In genomic region chr10:80700732-80701131, GRCm38 (mm10) we compare ENCODE assay signal across 8 mouse cellular contexts. TPM values are rescaled to one million over a fixed set of nuclear protein-coding genes. Genes with fewer than 3 reads are reported as not detected.
DNase-seq lines count a peak whose midpoint lies in the region; ATAC-seq and TF ChIP-seq lines count a peak whose summit lies in the region.

No protein-coding gene starts in this region.

- TF ChIP-seq POLR2A in bone marrow, adult 2 months (IDR thresholded peaks at IDR 0.05; ENCODE audit: borderline replicate concordance, control insufficient read depth, low read depth, low read length): peak; percentile 13; the same call in 1 of the 2 replicates

- ATAC-seq in kidney, postnatal 0 days (replicated peaks; ENCODE audit: low FRiP score, low read depth): no peak
- no peak for ATAC-seq in intestine, embryonic 14.5 days (replicated peaks; ENCODE audit: low FRiP score, low TSS enrichment, low read depth)
- ATAC-seq in neural tube, embryonic 13.5 days (ENCODE audit: low read depth): no peak

- WGBS in kidney, postnatal 0 days: 36% methylated on average over 4 of the region's 4 CpGs
- under 1% methylated on average over 4 of the region's 4 CpGs for WGBS in bone marrow, adult 2 months
- WGBS in intestine, embryonic 14.5 days: 37% methylated on average over 4 of the region's 4 CpGs
- 47% methylated on average over 4 of the region's 4 CpGs for WGBS in neural tube, embryonic 13.5 days

- peaks cover 38% of the 10 kb centered on the region for H3K4me1 ChIP-seq in kidney, postnatal 0 days (replicated peaks; ENCODE audit: insufficient read depth, low read length)
- H3K4me1 ChIP-seq in bone marrow, adult 2 months (ENCODE audit: control insufficient read depth, insufficient read depth, low read length): peaks cover 20% of the 10 kb centered on the region
- H3K4me1 ChIP-seq in intestine, embryonic 14.5 days (replicated peaks; ENCODE audit: control insufficient read depth, insufficient read depth, low read length): peaks cover 26% of the 10 kb centered on the region
- H3K4me1 ChIP-seq in neural tube, embryonic 13.5 days (replicated peaks): peaks cover 63% of the 10 kb centered on the region

- no peaks in the 10 kb centered on the region for H3K9me3 ChIP-seq in kidney, postnatal 0 days (replicated peaks; ENCODE audit: low read length)
- H3K9me3 ChIP-seq in intestine, embryonic 14.5 days (ENCODE audit: control insufficient read depth, low read length): no peaks in the 10 kb centered on the region
- no peaks in the 10 kb centered on the region for H3K9me3 ChIP-seq in neural tube, embryonic 13.5 days

- 0 out of 2 replicates have a peak, but pooled peaks cover 4% of the 10 kb centered on the region for H3K36me3 ChIP-seq in kidney, postnatal 0 days (ENCODE audit: insufficient read depth, low read length)
- H3K36me3 ChIP-seq in intestine, embryonic 14.5 days (ENCODE audit: control insufficient read depth, insufficient read depth, low read length): 0 out of 2 replicates have a peak, but pooled peaks cover 4% of the 10 kb centered on the region
- peaks cover 8% of the 10 kb centered on the region for H3K36me3 ChIP-seq in neural tube, embryonic 13.5 days

- DNase-seq in kidney, postnatal 0 days (ENCODE audit: low spot score): no peak
- DNase-seq in kidney, postnatal 36 days: no peak
- no peak for DNase-seq in intestine, embryonic 14.5 days (ENCODE audit: low spot score)
- DNase-seq in c-Kit-positive CD71-positive TER-119-positive erythroid progenitor cells, embryonic 14.5 days (ENCODE audit: low spot score): no peak
- DNase-seq in kidney, postnatal 4 days: no peak
- DNase-seq in kidney, adult 11 months: no peak

- H3K4me3 ChIP-seq in kidney, postnatal 0 days (replicated peaks; ENCODE audit: low read depth, low read length): peak overlapping the region; percentile 57
- H3K4me3 ChIP-seq in bone marrow, adult 2 months (replicated peaks; ENCODE audit: control insufficient read depth, low read depth, low read length): peak overlapping the region; percentile 85
- H3K4me3 ChIP-seq in intestine, embryonic 14.5 days (ENCODE audit: low read depth, low read length): peak overlapping the region; percentile 63
- H3K4me3 ChIP-seq in neural tube, embryonic 13.5 days: peak overlapping the region; percentile 73

- peak overlapping the region; percentile 78 for H3K4me2 ChIP-seq in kidney, postnatal 0 days (ENCODE audit: low read length)
- H3K4me2 ChIP-seq in intestine, embryonic 14.5 days (ENCODE audit: low read length): peak overlapping the region; percentile 69
- H3K4me2 ChIP-seq in neural tube, embryonic 13.5 days: peak overlapping the region; percentile 83

- H3K9ac ChIP-seq in kidney, postnatal 0 days (ENCODE audit: low read depth, low read length): no peak overlapping the region
- H3K9ac ChIP-seq in intestine, embryonic 14.5 days (ENCODE audit: low read length): peak overlapping the region; percentile 59
- peak overlapping the region; percentile 83 for H3K9ac ChIP-seq in neural tube, embryonic 13.5 days

- no peak overlapping the region for H3K27ac ChIP-seq in kidney, postnatal 0 days
- peak overlapping the region; percentile 94; the same call in 1 of the 2 replicates for H3K27ac ChIP-seq in bone marrow, adult 2 months (ENCODE audit: control insufficient read depth, insufficient read depth, low read depth, low read length, poor library complexity)
- no peak overlapping the region for H3K27ac ChIP-seq in intestine, embryonic 14.5 days (ENCODE audit: low read depth)
- no peak overlapping the region for H3K27ac ChIP-seq in neural tube, embryonic 13.5 days (replicated peaks)

- H3K27me3 ChIP-seq in kidney, postnatal 0 days (ENCODE audit: insufficient read depth, low read length): no peaks in the 10 kb centered on the region
- H3K27me3 ChIP-seq in intestine, embryonic 14.5 days (replicated peaks; ENCODE audit: control insufficient read depth, insufficient read depth, low read length): no peaks in the 10 kb centered on the region
- H3K27me3 ChIP-seq in neural tube, embryonic 13.5 days: no peaks in the 10 kb centered on the region

- TF ChIP-seq CTCF in kidney, postnatal 0 days (IDR thresholded peaks at IDR 0.05; ENCODE audit: low read depth): no peak
- no peak for TF ChIP-seq CTCF in bone marrow, adult 2 months (IDR thresholded peaks at IDR 0.05; ENCODE audit: control insufficient read depth, insufficient read depth, low read length)

RNA-seq across cellular contexts. Expression of gene Mob3a, which starts 1.0 kb away (rescaled TPM):
- polyA plus RNA-seq in kidney, postnatal 0 days (2015; fragmentation: Nextera tagmentation; extraction: Ambion mirVana): 22.3 and 26.7 TPM in 2 replicates
- 16.3 and 45.8 TPM in 2 replicates for polyA plus RNA-seq in bone marrow, adult 2 months (2011; ENCODE audit: insufficient read depth, insufficient read length, low replicate concordance, missing spikeins)
- 38.6 and 47.1 TPM in 2 replicates for polyA plus RNA-seq in intestine, embryonic 14.5 days (2014; fragmentation: Nextera tagmentation; extraction: Ambion mirVana)
- polyA plus RNA-seq in neural tube, embryonic 13.5 days (2015; fragmentation: Nextera tagmentation; extraction: Ambion mirVana): 46.4 and 55.1 TPM in 2 replicates

RNA-seq across cellular contexts. Expression of gene Izumo4, which starts 1.3 kb away (rescaled TPM):
- polyA plus RNA-seq in kidney, postnatal 0 days (2015; fragmentation: Nextera tagmentation; extraction: Ambion mirVana): 22.4 and 24.5 TPM in 2 replicates
- polyA plus RNA-seq in bone marrow, adult 2 months (2011; ENCODE audit: insufficient read depth, insufficient read length, low replicate concordance, missing spikeins): 22.9 and 33.3 TPM in 2 replicates
- 15.5 and 15.9 TPM in 2 replicates for polyA plus RNA-seq in intestine, embryonic 14.5 days (2014; fragmentation: Nextera tagmentation; extraction: Ambion mirVana)
- 37.2 and 39.1 TPM in 2 replicates for polyA plus RNA-seq in neural tube, embryonic 13.5 days (2015; fragmentation: Nextera tagmentation; extraction: Ambion mirVana)

RNA-seq across cellular contexts. Expression of gene Mknk2, which starts 22.8 kb away (rescaled TPM):
- polyA plus RNA-seq in kidney, postnatal 0 days (2015; fragmentation: Nextera tagmentation; extraction: Ambion mirVana): 75.8 and 85.5 TPM in 2 replicates
- 70.5 and 89.6 TPM in 2 replicates for polyA plus RNA-seq in bone marrow, adult 2 months (2011; ENCODE audit: insufficient read depth, insufficient read length, low replicate concordance, missing spikeins)
- 68.2 and 71.1 TPM in 2 replicates for polyA plus RNA-seq in intestine, embryonic 14.5 days (2014; fragmentation: Nextera tagmentation; extraction: Ambion mirVana)
- polyA plus RNA-seq in neural tube, embryonic 13.5 days (2015; fragmentation: Nextera tagmentation; extraction: Ambion mirVana): 61.4 and 63.4 TPM in 2 replicates

RNA-seq across cellular contexts. Expression of gene Ap3d1, which starts 41.3 kb away (rescaled TPM):
- polyA plus RNA-seq in kidney, postnatal 0 days (2015; fragmentation: Nextera tagmentation; extraction: Ambion mirVana): 54.2 and 58.3 TPM in 2 replicates
- 35.9 and 68.0 TPM in 2 replicates for polyA plus RNA-seq in bone marrow, adult 2 months (2011; ENCODE audit: insufficient read depth, insufficient read length, low replicate concordance, missing spikeins)
- 74.1 and 77.4 TPM in 2 replicates for polyA plus RNA-seq in intestine, embryonic 14.5 days (2014; fragmentation: Nextera tagmentation; extraction: Ambion mirVana)
- 106 and 114 TPM in 2 replicates for polyA plus RNA-seq in neural tube, embryonic 13.5 days (2015; fragmentation: Nextera tagmentation; extraction: Ambion mirVana)

RNA-seq across cellular contexts. Expression of gene Btbd2, which starts 43.9 kb away (rescaled TPM):
- polyA plus RNA-seq in kidney, postnatal 0 days (2015; fragmentation: Nextera tagmentation; extraction: Ambion mirVana): 62.7 and 64.5 TPM in 2 replicates
- 7.0 and 22.1 TPM in 2 replicates for polyA plus RNA-seq in bone marrow, adult 2 months (2011; ENCODE audit: insufficient read depth, insufficient read length, low replicate concordance, missing spikeins)
- 55.8 and 73.1 TPM in 2 replicates for polyA plus RNA-seq in intestine, embryonic 14.5 days (2014; fragmentation: Nextera tagmentation; extraction: Ambion mirVana)
- 93.9 and 100.0 TPM in 2 replicates for polyA plus RNA-seq in neural tube, embryonic 13.5 days (2015; fragmentation: Nextera tagmentation; extraction: Ambion mirVana)
